Mouse (Mus musculus) erythroblast, embryonic 14.5 days (primary cell): ENCODE measurements around the gene Stx11.

Experiments
- GATA1 ChIP-seq: IDR thresholded peaks from 2 replicates; pipeline ENCODE4 v1.6.1; 2012; ENCODE audit warnings: low read length, inconsistent platforms, mixed read lengths
- TAL1 ChIP-seq: IDR thresholded peaks from 3 replicates; pipeline ENCODE4 v1.6.1; 2012; ENCODE audit warnings: low read length, inconsistent platforms, mixed read lengths

DNA sequence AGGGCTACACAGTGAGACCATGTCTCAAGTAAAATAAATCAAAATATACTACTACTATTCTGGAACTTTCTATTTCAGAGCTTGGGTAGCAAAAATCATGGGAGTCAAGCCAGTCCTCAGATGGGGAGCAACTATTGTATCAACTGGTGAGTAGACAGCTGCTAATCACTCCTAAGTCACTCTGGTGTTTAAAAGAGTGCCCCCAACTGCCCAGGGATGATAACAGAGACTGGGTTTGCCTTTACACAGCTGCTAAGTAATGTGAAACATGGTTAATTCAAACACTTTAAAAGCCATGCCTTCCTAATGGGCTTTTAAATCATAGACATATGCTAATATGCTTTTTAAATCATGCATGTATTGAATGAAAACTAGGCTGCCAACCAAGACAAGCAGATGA, 1.9 kb downstream of the Stx11 start:
- TF ChIP-seq GATA1 (no peak), TAL1 (peak; percentile 58)
